ENCODE assay signal across 35 mouse cellular contexts in genomic region chr10:56444457-56444856, GRCm38 (mm10).
"Had no signal": no experiment of that assay in that cellular context is flagged by ENCODE, and none has a peak within 500 bp of the region (broad histone marks: within the 10 kb centered on the region; RNA-seq: fewer than 3 reads in every experiment).

No protein-coding gene starts in this region.

- H3K4me2 ChIP-seq: heart, embryonic 11.5 days; heart, embryonic 12.5 days; heart, embryonic 13.5 days; heart, embryonic 15.5 days; hindbrain, embryonic 12.5 days; hindbrain, embryonic 13.5 days; hindbrain, embryonic 14.5 days; hindbrain, embryonic 15.5 days; intestine, embryonic 15.5 days; kidney, embryonic 15.5 days had no signal

- H3K36me3 ChIP-seq: heart, embryonic 10.5 days; heart, embryonic 12.5 days; heart, embryonic 13.5 days; heart, embryonic 15.5 days; hindbrain, embryonic 10.5 days; hindbrain, embryonic 12.5 days; hindbrain, embryonic 13.5 days; hindbrain, embryonic 15.5 days; intestine, embryonic 15.5 days; kidney, embryonic 15.5 days had no signal

- H3K27ac ChIP-seq: heart, adult 2 months; heart, embryonic 10.5 days; heart, embryonic 13.5 days; heart, embryonic 15.5 days; hindbrain, embryonic 10.5 days; hindbrain, embryonic 12.5 days; hindbrain, embryonic 13.5 days; hindbrain, embryonic 14.5 days; hindbrain, embryonic 15.5 days; hindbrain, postnatal 0 days; intestine, embryonic 15.5 days; kidney, embryonic 15.5 days; kidney, postnatal 0 days; layer of hippocampus, adult 2 months had no signal

- H3K27me3 ChIP-seq: heart, embryonic 12.5 days; heart, embryonic 13.5 days; heart, embryonic 15.5 days; hindbrain, embryonic 12.5 days; hindbrain, embryonic 13.5 days; hindbrain, embryonic 15.5 days; intestine, embryonic 15.5 days; kidney, embryonic 15.5 days had no signal

- ATAC-seq: hindbrain, embryonic 16.5 days; hindbrain, postnatal 0 days; inflammation-experienced regulatory T-cells, adult 6 months; intestine, embryonic 15.5 days; intestine, embryonic 16.5 days; intestine, postnatal 0 days had no signal

- H3K4me1 ChIP-seq: heart, embryonic 10.5 days; heart, embryonic 12.5 days; hindbrain, embryonic 10.5 days; hindbrain, embryonic 12.5 days; hindbrain, embryonic 13.5 days; hindbrain, embryonic 15.5 days; intestine, embryonic 15.5 days; kidney, embryonic 15.5 days had no signal

- DNase-seq: heart, adult 2 months; heart, postnatal 10 days; heart, postnatal 14 days; heart, postnatal 36 days; heart, postnatal 4 days; kidney, adult 11 months; kidney, adult 18-20 months; kidney, adult 2 months; kidney, adult 8-10 months; kidney, adult 9 months; kidney, postnatal 10 days; kidney, postnatal 14 days; kidney, postnatal 25 days; kidney, postnatal 36 days; kidney, postnatal 4 days; layer of hippocampus, adult 9-11 months had no signal

- H3K4me3 ChIP-seq: heart, adult 2 months; heart, embryonic 10.5 days; heart, embryonic 12.5 days; heart, embryonic 13.5 days; heart, embryonic 15.5 days; hindbrain, embryonic 10.5 days; hindbrain, embryonic 12.5 days; hindbrain, embryonic 13.5 days; hindbrain, embryonic 15.5 days; intestine, embryonic 15.5 days; kidney, embryonic 15.5 days; layer of hippocampus, adult 2 months had no signal

- H3K9me3 ChIP-seq: heart, embryonic 10.5 days; heart, embryonic 12.5 days; heart, embryonic 13.5 days; heart, embryonic 15.5 days; hindbrain, embryonic 10.5 days; hindbrain, embryonic 12.5 days; hindbrain, embryonic 13.5 days; hindbrain, embryonic 15.5 days; intestine, embryonic 15.5 days; kidney, embryonic 15.5 days had no signal

- H3K9ac ChIP-seq: heart, embryonic 12.5 days; heart, embryonic 13.5 days; heart, embryonic 15.5 days; hindbrain, embryonic 12.5 days; hindbrain, embryonic 13.5 days; hindbrain, embryonic 14.5 days; hindbrain, embryonic 15.5 days; intestine, embryonic 15.5 days; kidney, embryonic 15.5 days had no signal
